Mouse (Mus musculus): ENCODE measurements around the gene C1galt1. TPM values are rescaled to one million over a fixed set of nuclear protein-coding genes. Genes with fewer than 3 reads are reported as not detected.

C1galt1 gene
- polyA plus RNA-seq, 1 experiment from 2014 or later, result 8.1 TPM

- no peaks in the 10 kb centered on the region for H3K27me3 ChIP-seq (ENCODE audit: control insufficient read depth, insufficient read depth, low read length)
- no peak for TF ChIP-seq EP300 (optimal IDR thresholded peaks at IDR 0.05)
- no peak for TF ChIP-seq CTCF (IDR thresholded peaks at IDR 0.05; ENCODE audit: low read depth)
- WGBS, result 57% methylated on average over 8 of the region's 8 CpGs
- H3K4me2 ChIP-seq (replicated peaks; ENCODE audit: low read depth), result peak overlapping the region; percentile 41
- H3K4me3 ChIP-seq (ENCODE audit: low read depth, low read length), result peak overlapping the region; percentile 12; the same call in 1 of the 2 replicates
- no peaks in the 10 kb centered on the region for H3K36me3 ChIP-seq (ENCODE audit: control insufficient read depth, insufficient read depth, low read length)
- DNase-seq (ENCODE audit: low spot score) (peak; percentile 44), ATAC-seq (ENCODE audit: low FRiP score, low TSS enrichment) (no peak)
- H3K4me1 ChIP-seq (replicated peaks; ENCODE audit: control insufficient read depth, insufficient read depth), result no peaks in the 10 kb centered on the region
- peak overlapping the region; percentile 18; the same call in 1 of the 2 replicates for H3K9ac ChIP-seq (ENCODE audit: low read length)
- peak overlapping the region; percentile 79 for H3K27ac ChIP-seq (replicated peaks)
- no peaks in the 10 kb centered on the region for H3K9me3 ChIP-seq (ENCODE audit: control insufficient read depth, low read length)
Observed at GRCm38 (mm10) chr6:7846726-7847439, 2.2 kb downstream of the C1galt1 start.

- TF ChIP-seq EP300 (optimal IDR thresholded peaks at IDR 0.05) (no peak), CTCF (IDR thresholded peaks at IDR 0.05; ENCODE audit: low read depth) (no peak)
- peak overlapping the region; percentile 41 for H3K4me2 ChIP-seq (replicated peaks; ENCODE audit: low read depth)
Observed at GRCm38 (mm10) chr6:7847890-7848508, 3.4 kb downstream of the C1galt1 start.

GRCm38 (mm10) chr6:7848714-7849113, 4.1 kb downstream of the C1galt1 start:
- TF ChIP-seq EP300 (optimal IDR thresholded peaks at IDR 0.05) (no peak), CTCF (IDR thresholded peaks at IDR 0.05; ENCODE audit: low read depth) (no peak)
- H3K4me1 ChIP-seq (replicated peaks; ENCODE audit: control insufficient read depth, insufficient read depth), result no peaks in the 10 kb centered on the region
- DNase-seq (ENCODE audit: low spot score) (no peak), ATAC-seq (ENCODE audit: low FRiP score, low TSS enrichment) (no peak)
- no peak overlapping the region for H3K4me2 ChIP-seq (replicated peaks; ENCODE audit: low read depth)
- H3K9me3 ChIP-seq (ENCODE audit: control insufficient read depth, low read length), result no peaks in the 10 kb centered on the region
- H3K27ac ChIP-seq (replicated peaks), result peak overlapping the region; percentile 79; the same call in 1 of the 2 replicates
- H3K4me3 ChIP-seq (ENCODE audit: low read depth, low read length), result no peak overlapping the region; the same call in 1 of the 2 replicates
- no peaks in the 10 kb centered on the region for H3K36me3 ChIP-seq (ENCODE audit: control insufficient read depth, insufficient read depth, low read length)
- H3K27me3 ChIP-seq (ENCODE audit: control insufficient read depth, insufficient read depth, low read length), result no peaks in the 10 kb centered on the region
- WGBS, result 68% methylated on average over 9 of the region's 9 CpGs
- H3K9ac ChIP-seq (ENCODE audit: low read length), result no peak overlapping the region

More at GRCm38 (mm10) chr6:7847890-7848508, 3.4 kb downstream of the C1galt1 start:
- Histone ChIP-seq H3K4me1 (replicated peaks; ENCODE audit: control insufficient read depth, insufficient read depth) (no peaks in the 10 kb centered on the region), H3K9ac (ENCODE audit: low read length) (peak overlapping the region; percentile 28; the same call in 1 of the 2 replicates), H3K36me3 (ENCODE audit: control insufficient read depth, insufficient read depth, low read length) (no peaks in the 10 kb centered on the region), H3K27me3 (ENCODE audit: control insufficient read depth, insufficient read depth, low read length) (no peaks in the 10 kb centered on the region), H3K27ac (replicated peaks) (peak overlapping the region; percentile 79), H3K9me3 (ENCODE audit: control insufficient read depth, low read length) (no peaks in the 10 kb centered on the region), H3K4me3 (ENCODE audit: low read depth, low read length) (no peak overlapping the region; the same call in 1 of the 2 replicates)
- 36% methylated on average over 6 of the region's 6 CpGs for WGBS
- ATAC-seq (ENCODE audit: low FRiP score, low TSS enrichment), result peak; percentile 78
- DNase-seq (ENCODE audit: low spot score), result peak; percentile 60

DNA sequence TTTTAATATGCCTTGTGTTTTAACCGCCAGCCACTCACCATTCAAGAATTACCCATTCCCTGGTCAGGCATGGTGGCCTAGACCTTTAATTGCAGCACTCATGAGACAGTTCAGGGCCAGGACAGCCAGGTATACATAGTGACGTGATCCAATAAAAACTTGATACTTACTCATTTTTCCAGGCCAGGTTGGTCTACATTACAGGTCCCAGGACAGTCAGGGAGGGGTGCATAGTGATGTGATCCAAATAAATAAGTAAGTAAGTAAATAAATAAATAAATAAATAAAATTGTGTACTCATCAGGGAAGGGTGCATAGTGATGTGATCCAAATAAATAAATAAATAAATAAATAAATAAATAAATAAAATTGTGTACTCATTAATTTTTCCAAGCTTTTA, 6.4 kb downstream of the C1galt1 start:
- TF ChIP-seq EP300 (optimal IDR thresholded peaks at IDR 0.05), result no peak
- no peak for ATAC-seq (ENCODE audit: low FRiP score, low TSS enrichment)
- Histone ChIP-seq H3K4me2 (replicated peaks; ENCODE audit: low read depth) (no peak overlapping the region), H3K4me3 (ENCODE audit: low read depth, low read length) (no peak overlapping the region), H3K9me3 (ENCODE audit: control insufficient read depth, low read length) (no peaks in the 10 kb centered on the region), H3K27me3 (ENCODE audit: control insufficient read depth, insufficient read depth, low read length) (no peaks in the 10 kb centered on the region), H3K4me1 (replicated peaks; ENCODE audit: control insufficient read depth, insufficient read depth) (0 out of 2 replicates have a peak, but pooled peaks cover under 1% of the 10 kb centered on the region), H3K36me3 (ENCODE audit: control insufficient read depth, insufficient read depth, low read length) (no peaks in the 10 kb centered on the region), H3K27ac (replicated peaks) (no peak overlapping the region), H3K9ac (ENCODE audit: low read length) (no peak overlapping the region)
- WGBS, result 79% methylated on average over 2 of the region's 2 CpGs
- no peak for DNase-seq (ENCODE audit: low spot score)

- Histone ChIP-seq H3K36me3 (ENCODE audit: control insufficient read depth, insufficient read depth, low read length) (no peaks in the 10 kb centered on the region), H3K9ac (ENCODE audit: low read length) (no peak overlapping the region), H3K27me3 (ENCODE audit: control insufficient read depth, insufficient read depth, low read length) (no peaks in the 10 kb centered on the region), H3K4me2 (replicated peaks; ENCODE audit: low read depth) (no peak overlapping the region), H3K9me3 (ENCODE audit: control insufficient read depth, low read length) (no peaks in the 10 kb centered on the region), H3K4me3 (ENCODE audit: low read depth, low read length) (no peak overlapping the region), H3K4me1 (replicated peaks; ENCODE audit: control insufficient read depth, insufficient read depth) (0 out of 2 replicates have a peak, but pooled peaks cover 3% of the 10 kb centered on the region), H3K27ac (replicated peaks) (no peak overlapping the region)
- ATAC-seq (ENCODE audit: low FRiP score, low TSS enrichment) (no peak), DNase-seq (ENCODE audit: low spot score) (no peak)
- TF ChIP-seq CTCF (IDR thresholded peaks at IDR 0.05; ENCODE audit: low read depth) (no peak), EP300 (optimal IDR thresholded peaks at IDR 0.05) (no peak)
- 36% methylated on average over 1 of the region's 1 CpGs for WGBS
Observed at GRCm38 (mm10) chr6:7852919-7853318, 8.3 kb downstream of the C1galt1 start.

GRCm38 (mm10) chr6:7853461-7853860, 8.8 kb downstream of the C1galt1 start:
- 79% methylated on average over 3 of the region's 3 CpGs for WGBS
- no peaks in the 10 kb centered on the region for H3K27me3 ChIP-seq (ENCODE audit: control insufficient read depth, insufficient read depth, low read length)
- H3K4me1 ChIP-seq (replicated peaks; ENCODE audit: control insufficient read depth, insufficient read depth), result 0 out of 2 replicates have a peak, but pooled peaks cover 3% of the 10 kb centered on the region

More at GRCm38 (mm10) chr6:7853461-7853860, 8.8 kb downstream of the C1galt1 start:
- Histone ChIP-seq H3K9me3 (ENCODE audit: control insufficient read depth, low read length) (no peaks in the 10 kb centered on the region), H3K9ac (ENCODE audit: low read length) (no peak overlapping the region), H3K27ac (replicated peaks) (no peak overlapping the region), H3K36me3 (ENCODE audit: control insufficient read depth, insufficient read depth, low read length) (no peaks in the 10 kb centered on the region), H3K4me2 (replicated peaks; ENCODE audit: low read depth) (no peak overlapping the region), H3K4me3 (ENCODE audit: low read depth, low read length) (no peak overlapping the region)
- ATAC-seq (ENCODE audit: low FRiP score, low TSS enrichment), result no peak
- TF ChIP-seq CTCF (IDR thresholded peaks at IDR 0.05; ENCODE audit: low read depth) (no peak), EP300 (optimal IDR thresholded peaks at IDR 0.05) (no peak)
- no peak for DNase-seq (ENCODE audit: low spot score)

Data from stomach, postnatal 0 days (tissue).